ENCODE assay signal across 18 mouse cellular contexts in the genomic region with DNA sequence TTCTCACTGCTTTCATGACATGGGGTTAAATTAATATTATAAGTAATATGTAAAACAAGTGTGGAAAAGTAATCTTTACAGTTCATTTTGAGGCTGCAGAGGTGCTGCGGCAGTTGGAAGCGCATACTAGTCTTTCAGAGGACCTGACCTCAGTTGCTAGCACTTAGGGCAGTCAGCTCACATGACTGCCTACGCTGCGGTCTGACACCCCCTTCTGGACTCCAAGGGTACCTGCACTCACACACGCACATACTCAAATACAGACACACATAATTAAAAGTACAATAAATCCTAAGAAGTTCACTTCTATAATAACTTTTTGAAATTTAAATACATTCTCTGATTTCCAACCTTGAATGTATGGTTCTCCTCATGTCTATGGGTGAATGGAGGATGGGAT.
"Had no signal": no experiment of that assay in that cellular context is flagged by ENCODE, and none has a peak within 500 bp of the region (broad histone marks: within the 10 kb centered on the region; RNA-seq: fewer than 3 reads in every experiment).

No protein-coding gene starts in this region.

- H3K36me3 ChIP-seq: neural tube, embryonic 12.5 days; neural tube, embryonic 15.5 days had no signal

- H3K4me1 ChIP-seq: intestine, embryonic 15.5 days; liver, embryonic 13.5 days; neural tube, embryonic 12.5 days; neural tube, embryonic 15.5 days; stomach, embryonic 15.5 days had no signal

- DNase-seq: kidney, adult 11 months; kidney, postnatal 4 days; layer of hippocampus, adult 9-11 months; liver, embryonic 13.5 days; lung, adult 2 months; lung, postnatal 36 days; midbrain, embryonic 14.5 days; right cerebral cortex, adult 18-20 months; right cerebral cortex, postnatal 25 days; spleen, adult 18-20 months; thymus, adult 18-20 months; thymus, postnatal 36 days had no signal

- H3K9me3 ChIP-seq: intestine, embryonic 15.5 days; liver, embryonic 13.5 days; megakaryocyte, embryonic 14.5 days; neural tube, embryonic 12.5 days; neural tube, embryonic 15.5 days; stomach, embryonic 15.5 days had no signal

- H3K27me3 ChIP-seq: intestine, embryonic 15.5 days; liver, embryonic 13.5 days; megakaryocyte, embryonic 14.5 days; neural tube, embryonic 12.5 days; neural tube, embryonic 15.5 days; stomach, embryonic 15.5 days had no signal

- H3K4me3 ChIP-seq: intestine, embryonic 15.5 days; left cerebral cortex, adult 2 months; liver, embryonic 13.5 days; megakaryocyte, embryonic 14.5 days; neural tube, embryonic 12.5 days; neural tube, embryonic 15.5 days; stomach, embryonic 15.5 days had no signal
